Mouse (Mus musculus) liver, postnatal 0 days (tissue): ENCODE measurements around the gene Tapbp.

Experiments
- CTCF ChIP-seq: sonication (generic); IDR thresholded peaks from 2 replicates; pipeline ENCODE4 v1.5.1; 2016; ENCODE audit warnings: antibody characterized with exemption, low read depth
- EP300 ChIP-seq: IDR thresholded peaks from 2 replicates; pipeline ENCODE4 v1.6.1; 2016; ENCODE audit warnings: antibody characterized with exemption, low read depth, mild to moderate bottlenecking

DNA sequence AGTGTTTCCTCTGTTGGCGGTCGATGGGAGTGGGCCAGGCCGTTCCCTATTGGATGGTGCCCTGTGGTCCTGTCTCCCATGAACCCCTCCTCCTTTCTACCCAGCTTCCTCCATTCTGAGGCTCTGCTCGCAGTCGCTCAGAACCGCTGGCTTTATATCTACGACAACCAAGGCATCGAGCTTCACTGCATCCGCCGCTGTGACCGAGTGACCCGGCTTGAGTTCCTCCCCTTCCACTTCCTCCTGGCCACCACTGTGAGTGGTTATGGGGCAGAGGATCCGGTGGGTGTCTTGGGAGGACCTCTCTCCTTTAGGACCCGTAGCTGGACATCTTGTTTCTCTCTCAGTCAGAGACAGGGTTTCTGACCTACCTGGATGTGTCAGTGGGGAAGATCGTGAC lies 27.8 kb downstream of the Tapbp start:
- TF ChIP-seq CTCF = no peak
- no peak for TF ChIP-seq EP300
